Mouse (Mus musculus) forebrain, embryonic 12.5 days (tissue): ENCODE results near the gene Fam107b. TPM values are rescaled to one million over a fixed set of nuclear protein-coding genes. Genes with fewer than 3 reads are reported as not detected.
A peak's percentile ranks its signal among the peaks of the same experiment; 100 is the strongest.
"Not testable (repeated sequence)": the region's sequence is repeated elsewhere in the genome, so short reads cannot be mapped to it uniquely, and the experiment has no call there.

Experiments
- ATAC-seq: fragments of 200-750 bp; cut with Nextera tagmentation; 2 replicates; pipeline ENCODE4 v1.8.0; 2017; ENCODE audit warnings: moderate TSS enrichment; ENCODE audit not compliant: low FRiP score
- H3K27ac ChIP-seq: fragments of 300-500 bp; sonication (generic); 2 replicates; pipeline ENCODE4 v1.5.1; 2016; ENCODE audit warnings: mild to moderate bottlenecking
- H3K27me3 ChIP-seq: fragments of 300-500 bp; sonication (generic); 2 replicates; pipeline ENCODE4 v1.6.1; 2016; ENCODE audit warnings: mild to moderate bottlenecking
- H3K36me3 ChIP-seq: fragments of 300-500 bp; sonication (generic); replicated peaks from 2 replicates; pipeline ENCODE4 v1.6.1; 2016; ENCODE audit warnings: mild to moderate bottlenecking
- H3K4me1 ChIP-seq: fragments of 300-500 bp; sonication (generic); 2 replicates; pipeline ENCODE4 v1.6.1; 2016
- H3K4me2 ChIP-seq: fragments of 300-500 bp; sonication (generic); 2 replicates; pipeline ENCODE4 v1.6.1; 2016; ENCODE audit warnings: mild to moderate bottlenecking, moderate library complexity
- H3K4me3 ChIP-seq: fragments of 300-500 bp; sonication (generic); replicated peaks from 2 replicates; pipeline ENCODE4 v1.5.1; 2016; ENCODE audit warnings: mild to moderate bottlenecking
- H3K9ac ChIP-seq: fragments of 300-500 bp; sonication (generic); 2 replicates; pipeline ENCODE4 v1.6.1; 2016; ENCODE audit warnings: mild to moderate bottlenecking
- H3K9me3 ChIP-seq: fragments of 300-500 bp; sonication (generic); 2 replicates; pipeline ENCODE4 v1.6.1; 2016
- WGBS: fragments of 180-500 bp; shearing (Covaris S2); methylation state at CpG from one replicate; pipeline ENCODE4 v1.1.7; 2016; 5-methylcytosine and 5-hydroxymethylcytosine counted together
- polyA plus RNA-seq: library from polyadenylated mRNA; unstranded; fragments of >200 nt; fragmentation: Nextera tagmentation; extraction: Ambion mirVana; gene quantifications from 2 replicates; pipeline ENCODE4 v1.2.1, GENCODE M21; 2016

Fam107b gene
- polyA plus RNA-seq, 1 experiment from 2014 or later, result 44.2 TPM

- ATAC-seq, result no peak
- Histone ChIP-seq H3K9me3 (no peaks in the 10 kb centered on the region), H3K27ac (no peak overlapping the region), H3K4me2 (no peak overlapping the region), H3K9ac (no peak overlapping the region), H3K4me1 (peaks cover 14% of the 10 kb centered on the region), H3K27me3 (no peaks in the 10 kb centered on the region), H3K36me3 (no peaks in the 10 kb centered on the region), H3K4me3 (no peak overlapping the region)
- WGBS, result 81% methylated on average over 4 of the region's 4 CpGs
Measured at GRCm38 (mm10) chr2:3682699-3683098, 112.4 kb downstream of the Fam107b start.

GRCm38 (mm10) chr2:3683343-3683742 lies 113.1 kb downstream of the Fam107b start:
- no peak for ATAC-seq
- no peak overlapping the region for H3K27ac ChIP-seq
- no peak overlapping the region for H3K4me2 ChIP-seq

GRCm38 (mm10) chr2:3683751-3684229 lies 113.5 kb downstream of the Fam107b start:
- Histone ChIP-seq H3K27me3 (no peaks in the 10 kb centered on the region), H3K36me3 (no peaks in the 10 kb centered on the region), H3K27ac (0 out of 2 replicates have a peak overlapping the region, but pooled peaks have one; percentile 3), H3K9ac (no peak overlapping the region), H3K9me3 (no peaks in the 10 kb centered on the region), H3K4me2 (no peak overlapping the region), H3K4me3 (no peak overlapping the region), H3K4me1 (peaks cover 14% of the 10 kb centered on the region)
- ATAC-seq, result peak; percentile 20; the same call in 1 of the 2 replicates
- WGBS, result 43% methylated on average over 6 of the region's 6 CpGs

More at GRCm38 (mm10) chr2:3683343-3683742, 113.1 kb downstream of the Fam107b start:
- Histone ChIP-seq H3K36me3 (no peaks in the 10 kb centered on the region), H3K27me3 (no peaks in the 10 kb centered on the region), H3K9me3 (no peaks in the 10 kb centered on the region), H3K4me1 (peaks cover 14% of the 10 kb centered on the region), H3K9ac (no peak overlapping the region), H3K4me3 (no peak overlapping the region)
- 51% methylated on average over 5 of the region's 5 CpGs for WGBS

GRCm38 (mm10) chr2:3690221-3690620 lies 119.9 kb downstream of the Fam107b start:
- H3K9ac ChIP-seq, result no peak overlapping the region
- WGBS, result 68% methylated on average over 4 of the region's 4 CpGs
- H3K27me3 ChIP-seq, result no peaks in the 10 kb centered on the region
- no peak overlapping the region for H3K4me3 ChIP-seq
- no peak for ATAC-seq
- H3K9me3 ChIP-seq, result no peaks in the 10 kb centered on the region
- no peak overlapping the region for H3K4me2 ChIP-seq
- no peaks in the 10 kb centered on the region for H3K4me1 ChIP-seq
- H3K27ac ChIP-seq, result no peak overlapping the region
- no peaks in the 10 kb centered on the region for H3K36me3 ChIP-seq

GRCm38 (mm10) chr2:3692833-3693232 lies 122.5 kb downstream of the Fam107b start:
- Histone ChIP-seq H3K27ac (no peak overlapping the region), H3K4me1 (no peaks in the 10 kb centered on the region), H3K9me3 (no peaks in the 10 kb centered on the region), H3K9ac (no peak overlapping the region), H3K27me3 (no peaks in the 10 kb centered on the region), H3K4me2 (no peak overlapping the region), H3K36me3 (no peaks in the 10 kb centered on the region), H3K4me3 (no peak overlapping the region)
- no peak for ATAC-seq
- 89% methylated on average over 2 of the region's 2 CpGs for WGBS

- 88% methylated on average over 5 of the region's 5 CpGs for WGBS
- H3K27me3 ChIP-seq, result no peaks in the 10 kb centered on the region
- no peak overlapping the region for H3K27ac ChIP-seq
- H3K4me3 ChIP-seq, result no peak overlapping the region
- no peak for ATAC-seq
- no peak overlapping the region for H3K9ac ChIP-seq
- H3K4me2 ChIP-seq, result no peak overlapping the region
- H3K9me3 ChIP-seq, result no peaks in the 10 kb centered on the region
- no peaks in the 10 kb centered on the region for H3K36me3 ChIP-seq
- no peaks in the 10 kb centered on the region for H3K4me1 ChIP-seq
Measured at GRCm38 (mm10) chr2:3695900-3696299, 125.6 kb downstream of the Fam107b start.

GRCm38 (mm10) chr2:3700368-3700767 lies 130.1 kb downstream of the Fam107b start:
- WGBS, result 73% methylated on average over 1 of the region's 1 CpGs
- Histone ChIP-seq H3K9ac (no peak overlapping the region), H3K9me3 (no peaks in the 10 kb centered on the region), H3K4me1 (no peaks in the 10 kb centered on the region), H3K4me3 (no peak overlapping the region), H3K27ac (no peak overlapping the region), H3K36me3 (no peaks in the 10 kb centered on the region), H3K4me2 (no peak overlapping the region), H3K27me3 (no peaks in the 10 kb centered on the region)
- no peak for ATAC-seq

GRCm38 (mm10) chr2:3702640-3703190 lies 132.4 kb downstream of the Fam107b start:
- no peaks in the 10 kb centered on the region for H3K27me3 ChIP-seq
- no peak overlapping the region for H3K4me3 ChIP-seq
- no peak overlapping the region for H3K9ac ChIP-seq
- H3K9me3 ChIP-seq, result no peaks in the 10 kb centered on the region
- 87% methylated on average over 7 of the region's 7 CpGs for WGBS
- H3K4me1 ChIP-seq, result no peaks in the 10 kb centered on the region
- no peak overlapping the region for H3K27ac ChIP-seq
- no peaks in the 10 kb centered on the region for H3K36me3 ChIP-seq
- ATAC-seq, result no peak
- no peak overlapping the region for H3K4me2 ChIP-seq

GRCm38 (mm10) chr2:3703806-3704205 lies 133.5 kb downstream of the Fam107b start:
- H3K4me2 ChIP-seq, result no peak overlapping the region
- ATAC-seq, result no peak
- no peaks in the 10 kb centered on the region for H3K4me1 ChIP-seq
- H3K27me3 ChIP-seq, result no peaks in the 10 kb centered on the region
- no peak overlapping the region for H3K27ac ChIP-seq
- no peak overlapping the region for H3K9ac ChIP-seq
- H3K4me3 ChIP-seq, result no peak overlapping the region
- 88% methylated on average over 2 of the region's 2 CpGs for WGBS
- no peaks in the 10 kb centered on the region for H3K36me3 ChIP-seq
- H3K9me3 ChIP-seq, result no peaks in the 10 kb centered on the region

- 78% methylated on average over 9 of the region's 9 CpGs for WGBS
- H3K4me1 ChIP-seq, result no peaks in the 10 kb centered on the region
- H3K9ac ChIP-seq, result no peak overlapping the region
- H3K27me3 ChIP-seq, result no peaks in the 10 kb centered on the region
- no peak overlapping the region for H3K27ac ChIP-seq
- H3K4me2 ChIP-seq, result no peak overlapping the region
- no peak for ATAC-seq
- H3K4me3 ChIP-seq, result no peak overlapping the region
- no peaks in the 10 kb centered on the region for H3K36me3 ChIP-seq
- no peaks in the 10 kb centered on the region for H3K9me3 ChIP-seq
Measured at GRCm38 (mm10) chr2:3704311-3705162, 134.2 kb downstream of the Fam107b start.

- ATAC-seq, result not testable (repeated sequence)
Measured at GRCm38 (mm10) chr2:3705283-3705682, 135.0 kb downstream of the Fam107b start.

GRCm38 (mm10) chr2:3707236-3707635 lies 136.9 kb downstream of the Fam107b start:
- H3K4me2 ChIP-seq, result no peak overlapping the region
- no peaks in the 10 kb centered on the region for H3K27me3 ChIP-seq
- no peak overlapping the region for H3K9ac ChIP-seq
- no peaks in the 10 kb centered on the region for H3K4me1 ChIP-seq
- no peak overlapping the region for H3K4me3 ChIP-seq
- H3K36me3 ChIP-seq, result no peaks in the 10 kb centered on the region
- no peak overlapping the region for H3K27ac ChIP-seq
- ATAC-seq, result no peak
- H3K9me3 ChIP-seq, result no peaks in the 10 kb centered on the region
- 74% methylated on average over 1 of the region's 1 CpGs for WGBS

More at GRCm38 (mm10) chr2:3705283-3705682, 135.0 kb downstream of the Fam107b start:
- not testable (repeated sequence) for H3K27me3 ChIP-seq, H3K4me2 ChIP-seq, H3K9me3 ChIP-seq, H3K36me3 ChIP-seq, H3K4me3 ChIP-seq, H3K27ac ChIP-seq, H3K9ac ChIP-seq, H3K4me1 ChIP-seq
- 72% methylated on average over 3 of the region's 3 CpGs for WGBS
